In genomic region chr19:6267306-6268169, GRCm38 (mm10) we compare ENCODE assay signal across 10 mouse cellular contexts. TPM values are rescaled to one million over a fixed set of nuclear protein-coding genes. Genes with fewer than 3 reads are reported as not detected.
A peak's percentile ranks its signal among the peaks of the same experiment; 100 is the strongest.
DNase-seq lines count a peak whose midpoint lies in the region; ATAC-seq and TF ChIP-seq lines count a peak whose summit lies in the region.
"Had no signal": no experiment of that assay in that cellular context is flagged by ENCODE, and none has a peak within 500 bp of the region (broad histone marks: within the 10 kb centered on the region; RNA-seq: fewer than 3 reads in every experiment).

No protein-coding gene starts in this region.

- H3K27ac ChIP-seq in heart, adult 2 months, result peak overlapping the region; percentile 61
- peak overlapping the region; percentile 11 for H3K27ac ChIP-seq in brown adipose tissue, adult 24 weeks (replicated peaks; ENCODE audit: low read depth, low read length)
- no peak overlapping the region for H3K27ac ChIP-seq in heart, embryonic 13.5 days (replicated peaks)
- H3K27ac ChIP-seq in lung, postnatal 0 days (ENCODE audit: low read length), result peak overlapping the region; percentile 49
- H3K27ac ChIP-seq in midbrain, embryonic 14.5 days (replicated peaks; ENCODE audit: low read depth, low read length), result no peak overlapping the region
- H3K27ac ChIP-seq: liver, embryonic 14.5 days had no signal

- no peak overlapping the region for H3K4me2 ChIP-seq in heart, embryonic 13.5 days
- no peak overlapping the region for H3K4me2 ChIP-seq in lung, postnatal 0 days (replicated peaks; ENCODE audit: low read depth, low read length)
- H3K4me2 ChIP-seq in midbrain, embryonic 14.5 days (ENCODE audit: low read length), result no peak overlapping the region

- no peaks in the 10 kb centered on the region for H3K79me2 ChIP-seq in heart, adult 2 months (replicated peaks; ENCODE audit: control insufficient read depth, insufficient read depth, low read length)

- no peaks in the 10 kb centered on the region for H3K27me3 ChIP-seq in heart, adult 2 months (ENCODE audit: control insufficient read depth, insufficient read depth, low read length)
- H3K27me3 ChIP-seq in heart, embryonic 13.5 days (replicated peaks), result peaks cover 20% of the 10 kb centered on the region
- no peaks in the 10 kb centered on the region for H3K27me3 ChIP-seq in lung, postnatal 0 days (replicated peaks; ENCODE audit: insufficient read depth, low read length)
- H3K27me3 ChIP-seq in midbrain, embryonic 14.5 days (ENCODE audit: control insufficient read depth, insufficient read depth, low read length), result no peaks in the 10 kb centered on the region

- WGBS in heart, adult 2 months, result 33% methylated on average over 11 of the region's 11 CpGs
- WGBS in heart, embryonic 13.5 days, result 56% methylated on average over 11 of the region's 11 CpGs
- WGBS in lung, postnatal 0 days, result 26% methylated on average over 11 of the region's 11 CpGs
- 79% methylated on average over 11 of the region's 11 CpGs for WGBS in midbrain, embryonic 14.5 days

- H3K4me3 ChIP-seq in heart, adult 2 months, result no peak overlapping the region
- no peak overlapping the region for H3K4me3 ChIP-seq in brown adipose tissue, adult 24 weeks (ENCODE audit: insufficient read depth, low read depth, low read length)
- no peak overlapping the region for H3K4me3 ChIP-seq in heart, embryonic 13.5 days
- no peak overlapping the region for H3K4me3 ChIP-seq in lung, postnatal 0 days (ENCODE audit: low read depth, low read length)
- no peak overlapping the region for H3K4me3 ChIP-seq in midbrain, embryonic 14.5 days (replicated peaks; ENCODE audit: low read depth, low read length)

- peak; percentile 93 for TF ChIP-seq EP300 in heart, adult 2 months (IDR thresholded peaks at IDR 0.05; ENCODE audit: insufficient read depth, low read depth, low read length)
- peak; percentile 51 for TF ChIP-seq EP300 in lung, postnatal 0 days (IDR thresholded peaks at IDR 0.05)

- H3K9me3 ChIP-seq in heart, embryonic 13.5 days, result no peaks in the 10 kb centered on the region
- no peaks in the 10 kb centered on the region for H3K9me3 ChIP-seq in lung, postnatal 0 days (ENCODE audit: low read length)
- H3K9me3 ChIP-seq in midbrain, embryonic 14.5 days (ENCODE audit: control insufficient read depth, low read length), result no peaks in the 10 kb centered on the region

- TF ChIP-seq CTCF in heart, adult 2 months (IDR thresholded peaks at IDR 0.05), result no peak
- no peak for TF ChIP-seq CTCF in lung, postnatal 0 days (IDR thresholded peaks at IDR 0.05)

- DNase-seq in heart, adult 2 months, result peak in 1 of 2 experiments; percentile 55
- DNase-seq in heart, postnatal 36 days, result no peak
- DNase-seq in lung, postnatal 0 days (ENCODE audit: low spot score), result peak; percentile 67
- DNase-seq in spleen, adult 18-20 months, result no peak
- DNase-seq in embryo, embryonic 11 days, result no peak
- no peak for DNase-seq in midbrain, embryonic 14.5 days

- intact Hi-C loops in heart, adult 2 months (cut with DNase I), result loop anchor here (1.0 kb wide), 1 partner anchor 37 kb away; no protein-coding TSS in a partner anchor
- intact Hi-C loops in heart, postnatal 36 days (cut with DNase I), result loop anchor here (1.0 kb wide), 2 partner anchors 37 to 64 kb away; no protein-coding TSS in a partner anchor

- no peaks in the 10 kb centered on the region for H3K36me3 ChIP-seq in heart, adult 2 months (ENCODE audit: control insufficient read depth, insufficient read depth, low read length)
- peaks cover 2% of the 10 kb centered on the region; the same call in 1 of the 2 replicates for H3K36me3 ChIP-seq in heart, embryonic 13.5 days
- no peaks in the 10 kb centered on the region for H3K36me3 ChIP-seq in lung, postnatal 0 days (ENCODE audit: insufficient read depth, low read length)
- peaks cover 2% of the 10 kb centered on the region; the same call in 1 of the 2 replicates for H3K36me3 ChIP-seq in midbrain, embryonic 14.5 days (ENCODE audit: control insufficient read depth, insufficient read depth, low read length)

- ATAC-seq in heart, embryonic 13.5 days (ENCODE audit: extremely low read depth, insufficient number of reproducible peaks, low FRiP score, low TSS enrichment), result no peak
- ATAC-seq in lung, postnatal 0 days, result peak; percentile 21
- no peak for ATAC-seq in midbrain, embryonic 14.5 days (ENCODE audit: low FRiP score, low TSS enrichment)

- no peak for TF ChIP-seq POLR2A in heart, adult 2 months (IDR thresholded peaks at IDR 0.05; ENCODE audit: insufficient read depth, low read depth, low read length)

- H3K9ac ChIP-seq in heart, adult 2 months (ENCODE audit: low read depth, low read length), result no peak overlapping the region
- H3K9ac ChIP-seq in heart, embryonic 13.5 days, result 0 out of 2 replicates have a peak overlapping the region, but pooled peaks have one; percentile 0
- no peak overlapping the region for H3K9ac ChIP-seq in lung, postnatal 0 days (replicated peaks; ENCODE audit: low read depth)
- no peak overlapping the region for H3K9ac ChIP-seq in midbrain, embryonic 14.5 days (replicated peaks; ENCODE audit: low read length)
- H3K9ac ChIP-seq: liver, embryonic 14.5 days had no signal

- peaks cover 4% of the 10 kb centered on the region for H3K4me1 ChIP-seq in heart, adult 2 months (ENCODE audit: control insufficient read depth, insufficient read depth, low read length)
- H3K4me1 ChIP-seq in brown adipose tissue, adult 24 weeks (ENCODE audit: control insufficient read depth, insufficient read depth, insufficient read length, low read length), result no peaks in the 10 kb centered on the region; the same call in 1 of the 2 replicates
- 0 out of 2 replicates have a peak, but pooled peaks cover 3% of the 10 kb centered on the region for H3K4me1 ChIP-seq in heart, embryonic 13.5 days
- peaks cover 2% of the 10 kb centered on the region; the same call in 1 of the 2 replicates for H3K4me1 ChIP-seq in lung, postnatal 0 days (ENCODE audit: insufficient read depth, low read depth, low read length)
- no peaks in the 10 kb centered on the region for H3K4me1 ChIP-seq in midbrain, embryonic 14.5 days (ENCODE audit: control insufficient read depth, insufficient read depth, low read length)

RNA-seq across cellular contexts. Expression of gene Ehd1, which starts 9.0 kb away (rescaled TPM):
- 100 to 1,000 TPM in 1 of 2 experiments, 10 to 100 TPM in 1; 98.0 to 120 TPM for total RNA-seq in heart, adult 2 months (2021)
- polyA plus RNA-seq in heart, adult 2 months (2012; rRNA removed), result 111 and 142 TPM in 2 replicates
- total RNA-seq in heart, postnatal 36 days (2021), result 100 to 1,000 TPM; 105 to 151 TPM
- 39.6 and 42.8 TPM in 2 replicates for polyA plus RNA-seq in brown adipose tissue, adult 24 weeks (2012; ENCODE audit: insufficient read depth, insufficient read length, missing spikeins)
- polyA plus RNA-seq in heart, embryonic 13.5 days (2015; fragmentation: Nextera tagmentation; extraction: Ambion mirVana), result 70.0 and 72.4 TPM in 2 replicates
- polyA plus RNA-seq in lung, postnatal 0 days (2015; fragmentation: Nextera tagmentation; extraction: Ambion mirVana), result 115 and 119 TPM in 2 replicates
- polyA plus RNA-seq in midbrain, embryonic 14.5 days (2014; fragmentation: Nextera tagmentation; extraction: Ambion mirVana), result 75.0 and 80.1 TPM in 2 replicates

RNA-seq across cellular contexts. Expression of gene Atg2a, which starts 26.1 kb away (rescaled TPM):
- total RNA-seq in heart, adult 2 months (2021), result 10 to 100 TPM; 20.5 to 24.5 TPM
- polyA plus RNA-seq in heart, adult 2 months (2012; rRNA removed), result 26.3 and 26.7 TPM in 2 replicates
- 10 to 100 TPM; 24.5 to 25.9 TPM for total RNA-seq in heart, postnatal 36 days (2021)
- 9.6 and 9.9 TPM in 2 replicates for polyA plus RNA-seq in brown adipose tissue, adult 24 weeks (2012; ENCODE audit: insufficient read depth, insufficient read length, missing spikeins)
- polyA plus RNA-seq in heart, embryonic 13.5 days (2015; fragmentation: Nextera tagmentation; extraction: Ambion mirVana), result 6.5 and 7.1 TPM in 2 replicates
- polyA plus RNA-seq in lung, postnatal 0 days (2015; fragmentation: Nextera tagmentation; extraction: Ambion mirVana), result 5.1 and 5.9 TPM in 2 replicates
- 13.7 and 15.4 TPM in 2 replicates for polyA plus RNA-seq in midbrain, embryonic 14.5 days (2014; fragmentation: Nextera tagmentation; extraction: Ambion mirVana)

RNA-seq across cellular contexts. Expression of gene Ppp2r5b, which starts 31.9 kb away (rescaled TPM):
- 10 to 100 TPM; 34.8 to 35.1 TPM for total RNA-seq in heart, adult 2 months (2021)
- 36.8 and 40.6 TPM in 2 replicates for polyA plus RNA-seq in heart, adult 2 months (2012; rRNA removed)
- total RNA-seq in heart, postnatal 36 days (2021), result 10 to 100 TPM; 34.5 to 35.3 TPM
- polyA plus RNA-seq in brown adipose tissue, adult 24 weeks (2012; ENCODE audit: insufficient read depth, insufficient read length, missing spikeins), result 33.0 and 41.3 TPM in 2 replicates
- 20.7 and 21.2 TPM in 2 replicates for polyA plus RNA-seq in heart, embryonic 13.5 days (2015; fragmentation: Nextera tagmentation; extraction: Ambion mirVana)
- polyA plus RNA-seq in lung, postnatal 0 days (2015; fragmentation: Nextera tagmentation; extraction: Ambion mirVana), result 20.2 and 21.6 TPM in 2 replicates
- polyA plus RNA-seq in midbrain, embryonic 14.5 days (2014; fragmentation: Nextera tagmentation; extraction: Ambion mirVana), result 117 and 142 TPM in 2 replicates

RNA-seq across cellular contexts. Expression of gene Cdc42bpg, which starts 38.7 kb away (rescaled TPM):
- 10 to 100 TPM; 11.7 to 13.9 TPM for total RNA-seq in heart, adult 2 months (2021)
- polyA plus RNA-seq in heart, adult 2 months (2012; rRNA removed), result 7.0 and 7.7 TPM in 2 replicates
- 10 to 100 TPM; 10.9 to 11.9 TPM for total RNA-seq in heart, postnatal 36 days (2021)
- 2.5 and 2.8 TPM in 2 replicates for polyA plus RNA-seq in brown adipose tissue, adult 24 weeks (2012; ENCODE audit: insufficient read depth, insufficient read length, missing spikeins)
- polyA plus RNA-seq in heart, embryonic 13.5 days (2015; fragmentation: Nextera tagmentation; extraction: Ambion mirVana), result 0.45 and 0.60 TPM in 2 replicates
- 2.8 and 3.2 TPM in 2 replicates for polyA plus RNA-seq in lung, postnatal 0 days (2015; fragmentation: Nextera tagmentation; extraction: Ambion mirVana)
- 0.43 and 1.3 TPM in 2 replicates for polyA plus RNA-seq in midbrain, embryonic 14.5 days (2014; fragmentation: Nextera tagmentation; extraction: Ambion mirVana)

RNA-seq across cellular contexts. Expression of gene Gpha2, which starts 41.4 kb away (rescaled TPM):
- total RNA-seq in heart, adult 2 months (2021), result not detected
- 0.27 TPM in 1 of 2 replicates, not detected in the other for polyA plus RNA-seq in heart, adult 2 months (2012; rRNA removed)
- total RNA-seq in heart, postnatal 36 days (2021), result not detected
- not detected in 2 replicates for polyA plus RNA-seq in brown adipose tissue, adult 24 weeks (2012; ENCODE audit: insufficient read depth, insufficient read length, missing spikeins)
- polyA plus RNA-seq in heart, embryonic 13.5 days (2015; fragmentation: Nextera tagmentation; extraction: Ambion mirVana), result 0.34 TPM in 1 of 2 replicates, not detected in the other
- 0.49 and 0.55 TPM in 2 replicates for polyA plus RNA-seq in lung, postnatal 0 days (2015; fragmentation: Nextera tagmentation; extraction: Ambion mirVana)
- not detected in 2 replicates for polyA plus RNA-seq in midbrain, embryonic 14.5 days (2014; fragmentation: Nextera tagmentation; extraction: Ambion mirVana)
- polyA plus RNA-seq: CD4-positive, CD25-positive, alpha-beta regulatory T cell, adult 4 months; liver, embryonic 14.5 days had no signal

Comparison
In these comparisons a context has a peak if more than half of its experiments do, and no peak if none do; other contexts are left out.
1. H3K27ac ChIP-seq: peak in heart, adult 2 months (single experiment), brown adipose tissue, adult 24 weeks (single experiment) and lung, postnatal 0 days (single experiment); none in heart, embryonic 13.5 days (single experiment) and midbrain, embryonic 14.5 days (single experiment).